Mouse (Mus musculus): ENCODE results near the gene Fzd7. TPM values are rescaled to one million over a fixed set of nuclear protein-coding genes. Genes with fewer than 3 reads are reported as not detected.
A peak's percentile ranks its signal among the peaks of the same experiment; 100 is the strongest.
"Not testable (repeated sequence)": the region's sequence is repeated elsewhere in the genome, so short reads cannot be mapped to it uniquely, and the experiment has no call there.

Gene Fzd7
- total RNA-seq (2015; ENCODE audit: low replicate concordance) (1.7 and 3.1 TPM in 2 replicates), total RNA-seq (2017; ENCODE audit: low replicate concordance) (0.28 and 0.43 TPM in 2 replicates)

DNA sequence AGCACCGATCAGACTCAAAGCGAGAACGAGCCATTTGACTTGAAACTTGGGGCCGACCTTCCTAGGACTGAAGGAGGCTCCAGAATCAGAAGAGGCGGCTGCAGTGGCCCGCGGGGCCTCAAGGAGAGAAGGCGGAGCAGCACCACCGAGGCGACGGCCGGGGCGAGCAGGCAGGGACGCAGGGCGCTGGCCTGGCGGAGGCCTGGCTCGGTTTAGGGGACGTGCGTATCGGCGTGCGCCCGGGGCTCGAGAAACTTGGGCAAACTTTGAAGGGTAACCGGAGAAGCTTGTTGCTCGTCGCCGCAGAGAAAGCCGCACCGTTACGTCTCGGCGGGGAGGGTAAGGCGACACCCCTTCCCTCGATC is at the start of gene Fzd7:
Gene Fzd7 (plus strand): TSS at position 94 of the 365 bp plus-strand sequence.
- peak; percentile 28 for ATAC-seq (replicated peaks; ENCODE audit: low FRiP score, poor library complexity, severe bottlenecking)

DNA sequence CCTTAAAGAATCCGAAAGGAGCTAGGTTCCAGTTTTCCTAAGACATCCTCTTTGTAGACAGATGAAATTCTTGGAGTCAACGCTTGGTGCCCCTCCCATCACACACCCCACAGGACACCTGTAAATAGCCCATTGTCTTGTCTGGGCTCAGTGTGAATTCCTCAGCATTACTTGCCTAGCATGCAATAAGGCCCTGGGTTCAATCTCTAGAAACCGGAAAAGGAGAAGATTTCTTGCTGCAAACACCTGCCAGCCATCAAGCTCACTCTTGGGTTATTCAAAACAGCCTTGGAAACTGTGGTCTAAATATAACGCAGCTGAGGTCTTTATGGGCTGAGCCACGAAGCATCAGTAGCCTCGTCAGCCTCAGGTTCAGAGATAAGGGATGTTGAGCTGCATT is 48.9 kb upstream of the Fzd7 start:
- no peak for ATAC-seq (replicated peaks; ENCODE audit: low FRiP score, poor library complexity, severe bottlenecking)

DNA sequence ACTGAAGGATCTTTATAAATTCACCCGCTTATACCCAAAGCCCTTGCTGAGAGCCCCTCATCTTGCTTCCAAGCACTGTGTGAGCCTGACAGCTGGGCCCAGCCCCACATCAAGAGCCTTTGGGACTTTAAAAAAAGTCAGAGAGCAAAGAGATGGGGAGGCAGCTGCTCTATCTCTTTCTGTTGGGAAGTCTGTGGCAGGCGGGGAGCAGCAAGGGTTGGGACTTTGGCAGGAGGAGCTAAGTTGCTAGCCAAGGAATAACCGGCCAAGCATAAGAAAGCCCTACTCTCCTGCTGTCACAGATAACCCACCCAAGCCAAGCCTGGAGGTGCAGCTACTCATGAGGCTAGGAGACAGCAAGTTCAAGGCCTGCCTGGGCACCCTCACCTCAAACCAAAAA is 48.2 kb upstream of the Fzd7 start:
- no peak for ATAC-seq (replicated peaks; ENCODE audit: low FRiP score, poor library complexity, severe bottlenecking)

DNA sequence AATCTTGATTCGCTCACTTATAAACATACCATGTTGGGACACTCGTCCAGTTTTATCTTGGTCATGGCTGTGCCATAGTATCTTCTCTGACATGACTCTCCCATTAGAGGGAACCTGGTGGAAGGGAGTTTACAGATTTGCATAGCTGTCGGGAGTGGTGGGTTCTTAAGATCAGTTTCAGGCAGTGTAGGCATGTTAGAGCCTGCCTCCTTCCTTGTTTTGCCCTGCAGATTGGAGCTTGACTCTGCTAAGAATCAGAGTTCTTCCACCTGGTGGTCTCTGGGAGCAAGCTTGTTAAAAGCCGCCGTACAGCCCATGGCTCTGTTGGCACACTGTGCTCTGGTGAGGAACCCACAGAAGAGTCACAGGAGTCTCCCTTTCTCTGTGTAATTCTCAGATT is 47.0 kb upstream of the Fzd7 start:
- ATAC-seq (replicated peaks; ENCODE audit: low FRiP score, poor library complexity, severe bottlenecking) = no peak

DNA sequence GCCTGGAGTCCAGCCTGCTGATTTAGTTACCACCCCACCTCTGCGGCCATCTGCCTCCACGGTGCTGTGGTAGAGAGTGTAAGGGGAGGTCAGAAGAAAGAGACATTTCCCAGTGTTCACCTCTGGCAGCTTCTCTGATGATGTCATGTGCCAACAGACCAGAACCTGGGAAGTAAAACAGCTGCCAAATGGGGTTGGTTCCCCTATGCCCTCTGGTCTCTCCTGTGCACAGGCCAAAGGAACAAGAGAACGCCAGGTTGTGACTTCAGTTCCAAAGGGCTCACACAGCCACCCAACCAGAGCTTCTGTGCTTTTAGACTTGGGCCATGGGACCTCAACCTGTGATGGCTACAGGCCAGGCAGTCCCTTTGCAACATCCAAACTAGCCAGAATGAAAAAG is 45.9 kb upstream of the Fzd7 start:
- no peak for ATAC-seq (replicated peaks; ENCODE audit: low FRiP score, poor library complexity, severe bottlenecking)

DNA sequence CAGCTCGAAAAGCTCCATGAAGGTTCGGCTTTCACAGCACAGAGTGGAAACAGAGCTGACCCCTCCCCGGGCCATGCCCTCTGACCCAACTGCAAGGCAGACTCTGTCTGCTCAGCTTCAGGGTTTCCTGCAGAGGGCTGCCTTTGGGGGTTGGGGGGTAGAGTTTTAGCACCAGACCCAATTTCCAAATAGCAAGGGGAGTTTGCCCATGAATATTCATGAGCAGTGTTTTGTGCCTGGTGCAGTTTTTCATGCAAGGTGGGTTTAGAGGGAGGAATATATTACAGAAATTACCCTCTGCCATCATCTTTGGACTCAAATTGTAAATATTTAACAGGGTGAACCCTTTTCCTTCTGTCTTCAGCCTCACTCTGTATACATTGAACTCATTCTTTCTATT is 44.3 kb upstream of the Fzd7 start:
- ATAC-seq (replicated peaks; ENCODE audit: low FRiP score, poor library complexity, severe bottlenecking) = no peak

DNA sequence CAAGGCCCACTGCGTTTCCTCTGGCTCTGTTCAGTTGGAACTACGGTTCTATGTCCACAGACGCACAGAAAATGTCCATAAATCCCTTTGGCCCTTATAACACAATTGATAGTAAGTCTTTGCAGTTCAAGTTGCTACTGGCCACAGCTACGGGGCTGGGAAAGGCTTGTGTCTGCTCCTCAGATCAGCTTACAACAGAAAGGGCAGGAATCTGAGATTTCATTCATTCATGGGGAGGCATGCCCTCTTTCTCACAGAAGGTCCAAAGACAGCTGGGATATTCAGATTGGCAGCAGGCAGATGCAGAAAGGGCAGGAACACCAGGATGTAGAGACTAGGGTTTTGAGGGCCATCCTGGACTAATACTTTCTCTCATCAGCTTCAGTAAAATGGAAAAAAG is 43.9 kb upstream of the Fzd7 start:
- ATAC-seq (replicated peaks; ENCODE audit: low FRiP score, poor library complexity, severe bottlenecking) = no peak

DNA sequence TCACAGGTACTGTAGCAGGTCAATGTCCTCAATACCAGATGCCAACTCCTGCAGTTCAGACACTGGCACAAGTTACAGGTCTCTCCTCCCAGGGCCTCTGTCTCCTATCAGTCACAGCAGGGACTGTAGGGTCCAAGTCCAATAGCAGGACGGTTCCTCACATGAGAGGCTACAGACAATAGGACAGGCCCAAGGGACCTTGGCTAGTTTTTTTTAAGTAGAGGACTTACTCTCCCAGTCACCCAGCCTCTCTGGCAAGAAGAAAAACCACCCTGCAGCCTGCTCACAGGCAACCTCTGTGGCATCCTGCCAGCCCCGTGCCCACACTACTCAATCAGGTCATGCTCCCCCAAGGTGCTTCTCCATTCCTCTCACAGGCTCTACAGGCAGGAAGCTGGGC is 43.0 kb upstream of the Fzd7 start:
- no peak for ATAC-seq (replicated peaks; ENCODE audit: low FRiP score, poor library complexity, severe bottlenecking)

DNA sequence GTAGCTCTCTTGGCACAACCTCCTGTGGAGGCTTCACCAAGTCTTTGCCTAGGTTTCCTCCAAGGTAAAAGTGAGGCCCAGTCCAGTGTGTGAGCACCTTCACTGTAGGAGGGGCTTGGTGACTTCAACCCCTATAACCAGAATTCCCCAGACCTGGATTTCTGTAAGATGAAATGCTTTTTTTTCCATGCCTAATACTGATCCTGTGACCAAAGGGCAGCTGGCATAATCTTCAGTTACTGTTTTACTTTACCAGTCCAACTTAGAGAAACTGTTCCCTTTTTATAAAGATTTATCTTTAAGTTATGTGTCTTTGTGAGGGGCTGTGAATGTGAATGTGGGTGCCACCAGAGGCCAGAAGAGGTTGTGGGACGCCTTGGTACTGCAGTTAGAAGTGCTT is 42.3 kb upstream of the Fzd7 start:
- ATAC-seq (replicated peaks; ENCODE audit: low FRiP score, poor library complexity, severe bottlenecking) = no peak

DNA sequence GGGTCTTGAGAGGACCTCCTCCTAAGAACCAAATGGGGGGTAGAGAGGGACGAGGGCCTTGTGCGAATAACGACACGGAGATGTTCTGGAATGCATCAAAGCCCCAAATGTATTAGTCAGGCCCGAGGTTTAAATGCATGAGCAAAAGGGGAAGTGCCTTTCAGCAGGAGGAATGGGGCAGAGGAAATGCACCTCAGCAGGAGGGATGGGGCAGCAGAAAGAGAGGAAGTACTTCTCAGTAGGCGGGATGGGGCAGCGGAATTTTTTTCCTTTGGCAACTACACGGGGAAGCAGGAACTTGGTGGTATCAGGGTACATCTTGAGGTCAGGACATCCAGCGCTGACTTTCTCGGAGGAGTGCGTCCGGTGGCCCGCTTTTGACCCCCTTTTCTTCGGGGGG is 39.5 kb upstream of the Fzd7 start:
- ATAC-seq (replicated peaks; ENCODE audit: low FRiP score, poor library complexity, severe bottlenecking) = not testable (repeated sequence)

DNA sequence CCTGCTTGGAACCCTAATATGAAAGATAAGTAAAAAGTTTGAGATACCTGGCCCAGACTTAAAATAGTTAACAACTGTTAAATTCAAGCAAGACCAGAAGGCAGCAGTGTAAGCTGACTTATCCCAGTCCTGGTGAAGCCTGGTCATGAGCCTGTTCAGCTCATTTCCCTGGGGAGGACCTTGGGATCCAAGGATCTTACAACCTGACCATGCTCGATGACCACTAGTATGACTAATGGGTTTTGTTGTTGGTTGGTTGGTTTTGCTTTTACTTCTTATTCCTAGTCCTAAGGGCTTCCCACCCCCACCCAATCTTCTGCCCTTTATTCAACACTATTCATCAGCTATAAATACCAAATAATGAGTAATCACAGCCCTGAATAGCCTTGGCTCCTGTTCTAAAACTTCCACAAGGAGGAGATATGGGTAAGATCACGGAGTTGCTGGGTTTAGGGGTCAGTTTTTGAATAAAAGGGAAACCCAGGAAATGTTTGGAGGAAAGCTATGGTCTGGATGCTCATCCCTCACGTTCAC is 38.0 kb upstream of the Fzd7 start:
- ATAC-seq (replicated peaks; ENCODE audit: low FRiP score, poor library complexity, severe bottlenecking) = no peak

DNA sequence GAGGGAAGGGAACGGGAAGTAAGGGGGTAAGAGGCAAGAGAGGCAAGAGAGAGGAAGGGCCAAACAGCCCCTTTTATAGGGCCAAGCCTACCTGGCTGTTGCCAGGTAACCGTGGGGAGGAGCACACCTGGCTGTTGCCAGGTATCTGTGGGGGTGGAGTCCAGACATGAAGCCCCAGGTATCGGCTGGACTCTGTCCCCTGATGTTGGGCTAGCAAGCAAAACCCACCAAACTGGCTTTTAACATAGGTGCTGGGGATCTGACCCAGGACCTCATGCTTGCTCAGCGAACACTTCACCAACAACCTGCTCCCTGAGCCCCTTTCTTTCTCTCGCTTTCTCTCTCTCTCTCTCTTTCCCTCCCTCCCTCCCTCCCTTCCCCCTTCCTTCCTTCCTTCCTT is 37.0 kb upstream of the Fzd7 start:
- ATAC-seq (replicated peaks; ENCODE audit: low FRiP score, poor library complexity, severe bottlenecking) = no peak

DNA sequence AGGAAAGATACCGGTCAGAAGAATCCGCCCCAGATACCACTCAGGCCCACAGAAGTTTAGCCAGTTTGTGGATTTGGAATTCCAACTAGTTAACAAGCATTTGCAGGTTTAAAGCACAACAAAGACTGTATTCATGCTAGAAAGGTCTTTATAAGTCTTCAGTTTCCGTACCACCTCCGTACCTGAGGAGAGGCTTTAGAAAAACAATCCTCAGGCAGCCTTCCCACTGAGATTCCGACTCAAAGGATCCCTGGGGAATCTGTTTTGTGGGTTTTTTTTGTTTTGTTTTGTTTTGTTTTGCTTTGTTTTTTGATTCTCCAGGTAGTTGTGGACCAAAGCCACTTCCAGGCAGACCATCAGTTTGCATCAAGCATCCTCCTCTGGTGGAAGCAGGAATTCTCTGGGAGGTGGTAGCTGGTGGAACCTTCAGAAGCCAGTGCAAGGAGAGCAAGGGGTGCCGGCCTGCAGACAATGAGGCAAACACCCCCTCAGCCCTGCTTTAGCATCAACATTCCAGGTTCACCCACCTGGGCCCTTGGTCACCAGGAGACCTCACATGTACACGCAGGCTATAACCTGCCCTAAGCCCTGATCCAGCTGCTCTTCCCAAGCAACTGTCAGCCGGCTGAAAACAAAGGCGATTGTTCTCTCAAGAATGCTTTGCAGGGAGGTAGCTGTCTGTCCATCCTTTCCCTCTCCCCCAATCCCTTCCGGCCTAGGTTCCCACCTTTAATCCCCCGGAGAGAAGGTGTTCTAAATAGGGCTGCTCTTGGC is 33.5 kb upstream of the Fzd7 start:
- ATAC-seq (replicated peaks; ENCODE audit: low FRiP score, poor library complexity, severe bottlenecking) = no peak

DNA sequence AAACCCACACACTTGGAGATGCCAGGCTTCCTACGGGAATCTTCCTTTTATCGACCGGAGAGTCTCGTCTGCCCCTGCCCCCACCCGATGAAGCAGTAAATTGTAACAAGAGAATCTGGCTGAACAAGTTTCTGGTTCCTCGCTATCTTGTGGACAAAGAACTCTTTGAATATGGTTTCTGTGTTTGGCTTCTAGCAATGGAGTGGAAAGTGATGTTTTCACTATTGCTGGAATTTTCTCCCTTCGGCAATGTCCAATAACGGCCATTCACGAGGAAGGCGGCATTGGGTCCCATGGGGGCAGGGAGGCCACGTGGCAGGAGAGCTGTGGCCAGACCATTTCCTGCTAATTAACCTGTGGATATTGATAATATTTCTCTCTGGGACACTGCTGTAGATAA is 32.8 kb upstream of the Fzd7 start:
- ATAC-seq (replicated peaks; ENCODE audit: low FRiP score, poor library complexity, severe bottlenecking) = no peak

DNA sequence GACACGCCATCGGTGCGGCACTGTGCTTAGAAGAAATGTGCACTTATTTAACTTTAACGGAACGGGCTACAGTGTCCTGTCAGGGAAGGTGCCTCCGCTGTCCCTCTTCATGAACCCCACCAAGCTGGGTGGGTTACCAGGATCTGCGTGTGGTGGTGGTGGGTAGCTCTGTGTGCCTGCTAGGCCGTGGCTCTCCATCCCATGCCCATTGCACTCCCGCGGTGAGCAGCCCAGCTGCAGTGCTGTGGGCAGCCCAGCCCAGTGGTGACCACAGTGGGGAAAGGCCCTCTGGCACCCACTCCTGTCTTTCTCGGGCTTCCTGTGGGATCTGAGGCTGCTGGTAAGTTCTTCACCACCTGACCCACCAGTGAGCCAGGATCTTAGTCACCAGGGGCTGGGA is 31.3 kb upstream of the Fzd7 start:
- ATAC-seq (replicated peaks; ENCODE audit: low FRiP score, poor library complexity, severe bottlenecking) = no peak

DNA sequence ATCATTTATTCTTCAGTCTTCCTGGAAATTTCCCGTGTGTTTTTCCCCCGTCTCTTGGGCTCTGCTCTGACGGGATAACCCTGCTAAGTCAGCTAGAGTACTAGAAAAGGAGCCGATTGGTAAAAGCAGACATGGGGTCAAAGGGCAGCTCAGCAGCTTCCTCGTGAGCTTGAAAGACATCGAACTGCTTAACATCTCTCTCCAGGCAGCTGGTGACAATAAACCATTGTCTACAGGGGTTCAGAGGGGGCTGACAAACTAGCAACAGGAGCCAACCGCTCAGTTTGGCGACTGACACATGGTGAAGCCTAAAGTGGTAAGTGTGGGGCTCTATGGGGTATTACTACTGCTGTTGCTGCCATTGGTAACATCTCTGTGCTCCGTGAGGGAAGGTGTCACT is 30.6 kb upstream of the Fzd7 start:
- no peak for ATAC-seq (replicated peaks; ENCODE audit: low FRiP score, poor library complexity, severe bottlenecking)

DNA sequence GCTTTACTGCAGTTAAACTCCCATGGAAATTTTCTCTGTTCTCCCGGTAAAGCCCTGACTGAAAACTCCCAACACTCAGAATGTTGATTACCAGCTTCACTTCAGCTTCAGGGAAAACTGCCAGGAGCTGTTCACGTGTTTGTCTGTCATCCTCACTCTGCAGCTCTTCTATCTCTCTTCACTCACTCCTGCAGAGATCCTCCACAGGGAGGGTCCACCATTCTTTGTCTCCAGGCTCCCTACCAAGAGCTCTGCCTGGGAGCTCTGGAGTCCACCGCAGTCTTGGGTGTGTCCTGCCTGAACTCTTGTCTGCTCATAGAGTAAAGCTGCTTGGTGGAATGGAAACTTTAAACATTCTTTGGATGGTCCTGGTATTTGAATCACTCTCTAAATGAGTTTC is 25.4 kb upstream of the Fzd7 start:
- ATAC-seq (replicated peaks; ENCODE audit: low FRiP score, poor library complexity, severe bottlenecking) = no peak

DNA sequence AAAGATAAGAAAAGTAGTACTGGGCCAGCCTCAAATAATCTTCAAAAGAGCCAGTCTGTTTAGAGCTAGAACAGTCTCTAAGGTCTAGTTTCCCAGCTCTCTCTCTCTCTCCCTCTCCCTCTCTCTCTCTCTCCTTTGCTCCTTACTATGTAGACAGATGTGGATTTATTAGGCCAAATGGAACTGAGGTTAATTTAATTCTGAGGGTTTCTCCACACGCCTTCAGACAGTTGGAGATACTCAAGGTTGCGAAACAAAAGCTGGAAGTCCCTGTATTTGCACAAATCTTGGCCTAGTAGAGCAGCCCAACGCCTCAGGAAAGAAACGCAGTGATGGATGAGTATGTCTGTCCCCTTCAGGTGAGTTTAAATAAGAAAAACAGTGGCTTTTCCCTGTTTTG is 24.4 kb upstream of the Fzd7 start:
- no peak for ATAC-seq (replicated peaks; ENCODE audit: low FRiP score, poor library complexity, severe bottlenecking)

DNA sequence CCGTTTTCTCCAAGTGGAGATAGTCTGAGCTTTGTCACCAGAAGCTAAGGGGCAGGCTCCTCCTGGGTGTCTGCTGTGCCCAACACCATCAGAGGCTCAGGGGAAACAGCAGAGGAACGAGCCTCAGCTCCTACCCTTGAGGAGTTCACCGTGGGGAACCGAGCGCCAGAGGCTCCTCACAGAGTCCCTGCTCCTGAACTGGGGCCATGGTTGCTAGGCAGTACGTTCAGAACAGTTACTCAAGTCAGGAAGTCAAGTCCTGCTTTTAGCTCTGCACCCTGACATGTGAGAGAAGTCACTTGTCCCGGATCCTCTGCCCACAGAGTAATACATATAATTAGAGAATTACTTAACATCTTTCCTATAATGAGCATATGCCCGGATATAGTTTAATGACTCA is 23.3 kb upstream of the Fzd7 start:
- ATAC-seq (replicated peaks; ENCODE audit: low FRiP score, poor library complexity, severe bottlenecking) = no peak

DNA sequence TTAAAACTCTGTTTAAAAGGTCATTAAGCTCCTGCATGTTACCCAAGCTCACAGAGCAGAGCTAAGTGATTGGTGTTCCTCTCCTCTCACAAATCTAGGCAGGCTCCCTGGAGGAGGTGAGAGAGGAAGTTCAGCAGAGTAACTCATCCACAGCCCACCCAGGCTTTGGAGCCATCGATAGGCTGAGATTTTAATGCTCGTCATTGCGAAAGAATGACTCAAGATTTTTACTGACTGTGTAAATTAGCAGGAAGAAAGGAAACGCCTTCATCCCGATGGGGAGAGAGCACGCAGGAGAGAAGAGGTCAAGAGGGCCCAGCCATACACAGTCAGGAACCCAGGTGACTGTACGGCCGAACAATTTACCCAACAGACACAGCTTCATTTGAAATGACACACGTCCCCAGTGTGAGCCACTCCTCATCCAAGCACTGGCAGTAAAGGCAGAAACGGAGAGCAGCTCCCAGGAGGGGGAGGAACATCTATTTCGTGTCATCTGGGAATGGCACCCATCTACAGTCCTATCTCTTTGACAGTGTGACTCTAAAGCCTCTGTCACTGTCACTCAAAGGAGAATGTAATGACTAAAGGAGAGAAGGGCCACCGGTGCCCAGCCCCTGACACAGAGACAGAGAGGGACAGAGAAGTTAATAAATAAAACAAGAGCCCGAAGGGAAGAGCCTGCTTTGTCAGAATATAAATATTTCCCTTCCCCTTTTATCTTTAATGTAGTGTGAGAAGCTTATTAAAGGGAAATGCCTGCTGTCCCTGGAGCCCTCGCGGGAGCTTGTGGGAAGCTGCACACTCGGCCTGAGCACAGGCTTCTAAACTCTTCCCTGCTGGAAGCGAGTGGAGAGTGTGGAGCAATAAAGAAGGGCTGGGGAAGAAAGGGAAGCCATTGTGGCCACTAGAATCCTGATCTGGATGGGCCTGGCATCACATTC is 17.3 kb upstream of the Fzd7 start:
- ATAC-seq (replicated peaks; ENCODE audit: low FRiP score, poor library complexity, severe bottlenecking) = no peak

DNA sequence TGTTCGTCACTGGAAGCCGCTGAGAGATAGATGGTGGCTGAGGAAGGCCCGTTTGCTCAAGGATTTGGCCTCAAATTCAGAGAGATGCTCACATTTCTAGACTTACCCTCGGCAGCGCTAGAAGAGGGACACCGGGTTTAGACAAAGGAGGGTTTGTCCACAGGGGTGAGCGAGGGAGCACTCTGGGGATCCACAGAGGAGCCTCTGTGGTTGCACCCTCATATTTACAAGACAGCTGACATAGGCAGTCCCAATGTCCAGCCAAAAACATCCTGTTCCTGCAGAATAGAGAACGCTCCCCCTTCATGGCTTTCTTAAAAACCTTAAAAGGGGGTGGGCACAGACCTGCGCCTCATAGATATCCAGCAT is 16.6 kb upstream of the Fzd7 start:
- ATAC-seq (replicated peaks; ENCODE audit: low FRiP score, poor library complexity, severe bottlenecking) = no peak
